Mouse (Mus musculus) olfactory bulb, adult 2 months (tissue): ENCODE data around the gene Stmn1.

Experiments
- CTCF ChIP-seq: fragments of 200-500 bp; IDR thresholded peaks from 2 replicates; pipeline ENCODE4 v1.5.1; 2012; ENCODE audit warnings: low read depth, mild to moderate bottlenecking, low read length, moderate library complexity; ENCODE audit not compliant: insufficient read depth
- POLR2A ChIP-seq: fragments of 200-500 bp; IDR thresholded peaks from 2 replicates; pipeline ENCODE4 v1.6.1; 2012; ENCODE audit warnings: mild to moderate bottlenecking, low read depth, low read length, moderate library complexity; ENCODE audit not compliant: insufficient read depth

- TF ChIP-seq CTCF (no peak), POLR2A (no peak)
Observed at GRCm38 (mm10) chr4:134491716-134492115, 23.6 kb downstream of the Stmn1 start.
